Mouse (Mus musculus): ENCODE measurements around the gene Ikbke. TPM values are rescaled to one million over a fixed set of nuclear protein-coding genes. Genes with fewer than 3 reads are reported as not detected.
A peak's percentile ranks its signal among the peaks of the same experiment; 100 is the strongest.

Ikbke gene
- total RNA-seq, 2 experiments from 2014 or later: 3.7 to 3.9 TPM

DNA sequence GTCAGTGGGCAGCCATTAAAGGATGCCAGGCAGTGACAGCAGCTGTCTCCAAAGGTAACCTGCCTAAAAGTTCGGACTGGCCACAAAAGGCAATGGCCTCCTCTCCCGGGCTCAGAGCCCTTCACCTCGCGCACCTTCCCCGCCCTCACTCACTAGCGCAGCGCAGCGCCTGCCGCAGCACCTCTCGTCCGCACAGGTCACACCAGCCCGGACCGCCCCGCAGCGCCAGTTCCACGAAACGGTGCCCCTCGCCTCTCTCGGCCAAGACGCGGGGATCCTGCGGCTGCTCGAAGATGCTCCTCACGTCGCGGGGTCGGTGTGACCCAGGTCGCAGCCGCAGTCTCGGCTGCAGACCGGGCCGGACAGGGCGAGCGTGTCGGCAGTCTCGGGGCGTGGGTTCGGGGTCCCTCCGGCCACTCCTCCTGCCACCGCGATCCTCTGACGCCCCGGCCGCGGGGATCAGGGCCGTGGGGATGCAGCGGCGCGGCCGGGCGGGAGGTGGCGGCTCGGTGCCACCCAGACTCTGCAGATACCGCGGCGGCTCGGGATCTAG, 34.8 kb downstream of the Ikbke start:
- intact Hi-C loops (cut with DNase I): loop anchor here (2.0 to 5.0 kb wide), 2 partner anchors 64 to 357 kb away; partner anchors contain the start of gene Il24
- peak; percentile 24 for DNase-seq

DNA sequence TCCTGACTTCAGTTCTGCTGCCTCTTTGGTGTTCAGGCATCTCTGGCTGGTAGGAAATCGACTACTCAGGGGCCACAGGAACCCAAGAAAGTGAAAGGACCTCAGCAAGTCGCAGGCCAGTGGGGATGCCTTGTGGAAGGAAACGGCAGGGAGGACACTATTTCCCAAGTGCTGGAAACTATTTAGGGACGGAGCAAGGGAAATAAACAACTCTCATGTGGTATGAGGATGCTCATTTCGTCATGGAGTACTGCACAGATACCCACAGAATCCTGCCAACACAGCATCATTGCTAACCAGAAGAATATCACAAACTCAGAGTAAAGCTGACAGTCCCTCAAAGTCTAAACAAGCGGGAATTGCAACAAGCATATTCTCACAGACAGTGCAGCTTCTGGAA, 36.5 kb downstream of the Ikbke start:
- intact Hi-C loops (cut with DNase I): no loop called here

DNA sequence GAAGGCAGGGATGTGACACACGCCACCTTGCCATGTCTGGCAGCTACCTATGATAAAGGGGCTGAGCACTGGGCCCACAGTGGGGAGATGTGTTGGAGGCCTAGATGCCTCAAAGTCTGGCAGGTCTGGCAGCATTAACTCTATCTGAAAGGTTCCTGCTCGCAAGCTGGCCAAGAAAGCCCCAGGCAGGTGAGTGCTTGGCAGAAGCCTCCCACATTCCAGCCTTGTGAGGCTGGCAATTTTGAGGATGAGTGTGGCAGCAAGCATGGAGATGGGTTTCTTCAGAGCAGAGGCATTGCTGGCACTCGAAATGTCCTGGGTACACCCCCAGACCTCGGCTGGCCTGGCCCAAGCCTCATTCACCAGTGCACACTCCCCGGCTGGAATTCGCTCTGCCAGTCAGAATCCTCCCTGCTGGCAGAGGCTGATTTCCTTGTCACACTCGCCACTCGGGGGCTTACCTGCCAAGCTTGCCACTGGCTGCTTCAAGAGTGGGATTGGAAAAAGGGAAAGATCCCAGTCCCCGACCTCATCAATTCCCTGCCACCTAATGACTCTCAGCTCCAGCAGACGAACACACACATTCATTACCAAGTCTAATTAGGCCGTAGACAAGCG, 39.7 kb downstream of the Ikbke start:
- peak; percentile 26 for DNase-seq
- intact Hi-C loops (cut with DNase I): no loop called here

More for the DNA sequence above, 36.5 kb downstream of the Ikbke start:
- DNase-seq: no peak

DNA sequence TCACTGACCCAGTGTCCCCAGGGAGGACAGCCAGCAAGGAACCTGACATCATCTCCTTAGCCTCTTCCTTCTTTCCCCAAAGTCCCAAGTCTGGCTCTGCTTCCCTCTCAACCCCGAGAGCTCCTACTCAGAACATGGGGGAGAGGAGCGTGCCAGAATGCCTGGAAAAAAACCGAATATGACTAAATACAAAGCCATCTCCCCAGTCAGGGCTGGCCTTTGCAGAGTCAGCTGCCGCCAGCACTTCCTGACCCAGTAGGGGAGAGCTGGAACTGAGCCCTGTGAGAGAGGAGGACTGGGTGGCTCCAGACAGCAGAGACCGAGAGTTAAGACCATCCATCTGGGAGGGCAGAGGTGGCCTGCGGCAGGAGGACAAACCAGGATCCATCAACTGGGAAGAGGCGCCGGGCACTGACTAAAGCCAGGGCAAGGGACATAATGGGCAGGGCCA, 40.5 kb downstream of the Ikbke start:
- intact Hi-C loops (cut with DNase I): no loop called here
- DNase-seq: peak; percentile 54

- DNase-seq: no peak
- intact Hi-C loops (cut with DNase I): no loop called here
These were observed 43.3 kb downstream of the Ikbke start for GRCm38 (mm10) chr1:131236077-131236476.

DNA sequence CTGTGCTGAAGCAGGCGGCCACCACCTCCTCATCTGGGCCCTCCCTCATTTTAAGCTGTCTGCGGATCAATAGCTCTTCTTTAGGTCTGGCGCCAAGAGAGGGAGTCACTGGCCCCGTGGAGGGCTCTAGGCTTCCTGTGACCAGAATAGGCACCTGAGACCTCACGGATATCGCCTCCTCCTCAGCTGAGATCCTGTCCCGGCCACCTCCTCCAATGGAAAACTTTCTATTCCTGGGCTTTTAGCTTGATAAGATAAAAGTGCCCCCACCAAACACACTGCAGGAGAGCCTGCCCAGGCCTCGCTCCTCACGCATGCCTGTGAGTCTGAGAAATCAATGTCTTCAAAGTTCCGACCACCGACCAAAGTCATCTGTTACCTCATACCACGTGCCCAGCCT, 45.9 kb downstream of the Ikbke start:
- intact Hi-C loops (cut with DNase I): no loop called here
- DNase-seq: no peak

- DNase-seq: no peak
- intact Hi-C loops (cut with DNase I): no loop called here
These were observed 50.7 kb downstream of the Ikbke start for GRCm38 (mm10) chr1:131228659-131229058.

DNA sequence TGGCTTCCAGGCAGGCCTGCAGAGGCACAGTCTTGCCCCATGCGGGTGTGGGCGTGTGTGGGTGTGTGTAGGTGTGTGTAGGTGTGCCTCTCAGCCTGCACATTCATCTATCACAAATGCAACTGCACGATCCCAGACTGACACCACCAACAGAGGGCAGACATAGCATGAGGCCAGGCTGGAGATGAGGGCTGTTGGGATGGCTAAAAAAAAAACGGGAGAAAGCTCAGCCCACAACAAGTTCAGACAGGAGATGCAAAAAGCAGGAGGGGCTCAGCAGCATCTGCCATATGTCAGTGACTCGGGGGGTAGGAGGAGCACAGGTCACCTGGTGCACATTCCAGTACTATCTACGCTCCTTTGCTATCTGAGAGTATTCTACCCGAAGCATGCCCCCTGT, 51.2 kb downstream of the Ikbke start:
- no peak for DNase-seq
- intact Hi-C loops (cut with DNase I): no loop called here

GRCm38 (mm10) chr1:131224848-131225471, 54.4 kb downstream of the Ikbke start:
- DNase-seq: no peak
- intact Hi-C loops (cut with DNase I): no loop called here

GRCm38 (mm10) chr1:131223345-131223744, 56.1 kb downstream of the Ikbke start:
- no peak for DNase-seq
- intact Hi-C loops (cut with DNase I): no loop called here

DNA sequence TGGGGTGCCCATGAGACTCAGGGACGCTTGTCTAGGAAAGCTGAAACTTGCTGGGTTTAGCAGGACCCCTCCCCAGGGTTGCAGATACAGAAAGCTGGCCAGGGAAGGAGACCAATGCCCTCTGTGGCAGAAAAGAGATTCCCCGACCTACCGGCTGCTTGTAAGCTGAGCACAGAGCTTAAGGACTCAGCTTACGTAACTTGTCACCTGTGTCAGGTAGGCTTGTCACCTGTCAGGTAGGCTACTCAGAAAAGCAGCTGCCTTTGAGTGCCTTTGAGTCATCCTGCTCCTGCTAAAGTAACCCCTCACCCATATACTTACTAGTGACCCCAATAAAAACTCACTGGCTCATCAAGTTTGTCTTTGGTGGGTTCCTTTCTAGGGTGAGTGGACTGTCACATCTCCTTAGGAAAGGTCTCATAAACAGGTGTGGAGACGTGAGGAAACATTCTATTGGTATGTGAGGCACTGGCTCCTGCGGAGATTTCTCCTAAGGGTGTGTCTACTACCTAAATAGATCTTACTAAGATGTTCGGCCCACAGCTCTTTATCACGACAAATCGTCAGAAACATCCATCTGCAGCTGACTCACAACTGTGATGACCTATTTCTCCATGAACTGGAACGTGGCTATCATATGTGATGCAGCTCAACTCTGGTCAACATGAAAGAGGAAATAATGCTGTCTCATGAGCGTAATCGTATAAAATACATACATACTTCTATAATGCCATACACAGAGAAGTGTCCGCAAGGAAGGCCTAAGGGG, 57.4 kb downstream of the Ikbke start:
- intact Hi-C loops (cut with DNase I): no loop called here
- no peak for DNase-seq

- intact Hi-C loops (cut with DNase I): no loop called here
- no peak for DNase-seq
These were observed 60.5 kb downstream of the Ikbke start for GRCm38 (mm10) chr1:131218933-131219332.

GRCm38 (mm10) chr1:131213361-131213760, 66.0 kb downstream of the Ikbke start:
- intact Hi-C loops (cut with DNase I): no loop called here
- DNase-seq: no peak

DNA sequence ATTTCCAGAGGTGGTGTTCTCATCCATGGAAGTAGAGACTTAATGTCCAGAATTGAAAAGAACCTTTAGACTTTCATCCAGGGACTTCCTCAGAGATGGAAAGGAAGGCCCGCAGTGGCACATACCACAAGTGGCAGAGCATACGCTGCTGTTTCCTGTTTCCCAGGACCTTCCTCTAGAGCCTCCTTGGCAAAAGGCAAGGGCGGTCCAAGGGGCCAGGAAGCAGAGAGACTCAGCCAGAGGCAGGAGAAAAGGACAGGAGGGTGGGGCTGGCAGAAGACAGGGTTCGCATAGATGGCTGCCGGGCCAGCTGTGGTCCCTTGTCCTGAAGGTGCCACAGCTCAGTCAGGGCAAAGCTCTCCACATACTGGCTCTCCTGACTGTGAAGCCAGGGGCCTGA, 66.5 kb downstream of the Ikbke start:
- intact Hi-C loops (cut with DNase I): no loop called here
- no peak for DNase-seq

DNA sequence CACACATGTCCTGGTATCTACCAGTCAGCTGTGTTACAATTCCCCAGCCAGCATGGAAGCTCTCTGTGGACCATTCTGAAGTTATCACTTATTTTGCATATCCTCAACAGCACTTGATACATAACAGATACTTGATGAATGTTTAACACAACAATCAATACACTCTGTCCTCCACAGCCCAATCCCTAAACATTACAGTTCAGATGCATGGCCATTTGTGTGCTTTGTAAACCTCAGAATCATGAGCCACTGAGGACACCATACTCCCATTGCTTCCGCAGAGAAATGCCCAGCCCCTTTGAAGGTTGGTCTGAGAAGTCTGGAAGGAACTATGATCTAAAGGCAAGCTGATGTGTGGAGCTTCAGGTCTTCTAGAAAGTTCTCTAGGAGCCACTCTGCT, 67.8 kb downstream of the Ikbke start:
- intact Hi-C loops (cut with DNase I): no loop called here
- DNase-seq: no peak

- intact Hi-C loops (cut with DNase I): no loop called here
These were observed 69.4 kb downstream of the Ikbke start for GRCm38 (mm10) chr1:131209971-131210426.

DNA sequence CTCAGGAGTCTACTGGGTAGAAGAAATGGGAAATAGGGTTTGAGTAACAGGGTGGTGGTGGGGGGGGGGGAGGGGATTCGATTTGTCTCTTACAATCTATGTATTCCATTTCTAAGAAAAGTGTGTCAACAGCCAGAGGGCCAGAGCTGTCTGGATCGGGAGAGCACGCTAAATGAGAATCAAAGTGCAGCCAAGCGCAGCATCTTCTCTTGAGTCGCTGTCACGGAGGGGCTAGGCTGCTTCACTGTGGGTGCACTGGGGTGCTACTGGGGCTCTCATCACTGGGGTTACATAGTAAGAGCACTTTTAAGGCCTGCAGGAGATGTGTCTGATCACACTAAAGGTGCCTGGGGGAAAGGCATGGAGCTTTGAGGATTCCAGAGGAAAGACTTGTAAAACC, 70.6 kb downstream of the Ikbke start:
- intact Hi-C loops (cut with DNase I): no loop called here
- no peak for DNase-seq

More at GRCm38 (mm10) chr1:131209971-131210426, 69.4 kb downstream of the Ikbke start:
- peak; percentile 91 for DNase-seq

GRCm38 (mm10) chr1:131208081-131208480, 71.3 kb downstream of the Ikbke start:
- intact Hi-C loops (cut with DNase I): no loop called here

DNA sequence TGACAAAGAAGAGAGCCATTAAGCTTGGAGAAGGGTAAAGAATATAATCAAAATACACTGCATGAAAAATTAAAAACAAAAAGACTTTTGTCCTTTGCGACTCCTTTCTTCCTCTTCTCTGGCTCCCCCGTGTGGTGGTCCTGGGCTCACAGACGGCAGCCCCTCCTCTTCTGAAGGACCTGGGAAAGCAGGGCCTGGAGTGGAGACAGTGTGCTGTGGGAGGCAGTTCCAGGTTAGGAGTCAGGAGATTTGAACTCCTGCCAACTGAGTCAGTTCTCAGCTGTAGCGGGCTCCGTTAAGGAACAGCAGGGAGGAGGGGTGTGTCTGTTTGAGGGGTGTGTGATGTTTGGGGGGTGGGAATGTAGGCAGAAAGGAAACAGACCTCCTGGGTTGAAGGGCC, 71.9 kb downstream of the Ikbke start:
- peak; percentile 86 for DNase-seq
- intact Hi-C loops (cut with DNase I): no loop called here

More at GRCm38 (mm10) chr1:131208081-131208480, 71.3 kb downstream of the Ikbke start:
- DNase-seq: no peak

DNA sequence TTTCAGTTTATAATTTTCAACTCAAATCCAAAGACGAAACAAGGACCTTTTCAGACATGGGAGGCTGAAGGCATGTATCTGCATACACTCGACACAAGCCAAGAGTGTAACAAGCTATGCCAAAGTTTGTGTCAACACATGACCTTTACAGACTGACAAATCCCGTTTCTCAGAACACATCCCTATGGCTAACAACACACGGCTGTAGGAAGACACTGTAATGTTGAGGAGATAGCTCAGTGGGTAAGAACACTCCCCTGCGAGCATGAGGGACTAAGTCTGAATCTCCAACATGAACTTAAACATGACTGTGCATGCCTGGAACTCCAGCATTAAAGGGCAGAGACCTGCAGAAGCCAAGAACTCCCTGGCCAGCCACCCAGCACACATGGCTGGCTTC, 73.1 kb downstream of the Ikbke start:
- intact Hi-C loops (cut with DNase I): no loop called here

DNA sequence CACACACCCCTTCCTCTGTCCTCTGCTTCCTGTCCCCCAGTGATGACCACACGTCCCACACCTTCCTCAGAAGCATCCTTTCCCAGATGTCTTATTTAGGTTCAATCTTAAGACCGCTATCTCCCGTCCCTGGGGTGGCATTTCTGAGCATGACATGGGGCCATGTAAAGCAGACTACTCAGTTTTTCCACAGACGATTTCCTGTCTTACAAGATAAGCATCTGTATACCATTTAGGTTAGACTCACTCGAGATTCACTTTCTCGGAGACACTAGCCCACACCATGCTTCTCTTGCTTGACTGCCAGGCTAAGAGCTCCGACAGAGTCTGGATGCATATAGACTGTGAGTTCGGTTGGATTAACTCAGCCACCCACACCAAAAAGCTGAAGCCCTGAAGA, 74.9 kb downstream of the Ikbke start:
- DNase-seq: no peak
- intact Hi-C loops (cut with DNase I): no loop called here

More for the DNA sequence above, 73.1 kb downstream of the Ikbke start:
- DNase-seq: no peak

Data from left cerebral cortex, postnatal 4 days (tissue).